Mouse (Mus musculus): ENCODE data around the gene Gucy2d. TPM values are rescaled to one million over a fixed set of nuclear protein-coding genes. Genes with fewer than 3 reads are reported as not detected.
A peak's percentile ranks its signal among the peaks of the same experiment; 100 is the strongest.

Gucy2d gene
- polyA plus RNA-seq, 1 experiment from 2014 or later: 2.2 TPM

DNA sequence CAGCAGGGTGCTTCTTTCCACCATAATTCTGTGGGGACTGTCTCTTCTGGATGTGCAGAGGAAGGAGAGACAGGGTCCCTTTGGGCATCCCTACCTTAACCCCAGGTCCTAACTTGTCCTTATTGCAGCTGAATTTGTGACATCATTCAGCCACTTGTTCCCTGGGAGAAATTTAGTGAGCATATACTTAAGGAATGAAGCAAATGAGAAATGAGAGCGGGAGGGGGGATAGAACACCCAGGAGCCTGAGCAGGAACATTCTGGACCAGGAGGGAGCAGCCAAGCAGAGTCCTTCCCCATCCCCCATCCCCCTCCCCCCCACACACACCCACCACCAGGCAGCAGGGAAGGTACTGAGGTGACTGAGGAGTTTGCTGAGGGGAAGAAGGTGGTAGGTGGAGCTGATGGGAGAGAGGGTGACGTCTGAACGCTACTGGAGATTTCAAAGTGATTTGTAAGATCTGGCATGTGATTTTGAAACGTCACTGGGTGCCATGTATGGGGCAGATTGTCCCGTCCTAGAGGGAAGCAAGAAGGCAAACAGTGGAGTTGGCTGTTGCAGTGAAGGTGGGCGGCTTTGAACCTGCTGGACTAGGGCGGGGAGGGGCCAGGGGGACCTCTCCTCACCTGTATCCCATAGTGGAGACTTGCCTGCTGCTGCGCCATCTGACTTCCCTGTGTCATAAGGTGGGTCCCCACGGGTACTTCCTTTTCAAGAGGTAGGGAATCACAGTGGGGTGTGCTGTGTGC lies 51.4 kb downstream of the Gucy2d start:
- Histone ChIP-seq H3K9me3 (ENCODE audit: control insufficient read depth, low read length) (no peaks in the 10 kb centered on the region), H3K4me2 (ENCODE audit: low read depth, low read length) (peak overlapping the region; percentile 90), H3K4me1 (ENCODE audit: control insufficient read depth, insufficient read depth, low read length) (peaks cover 11% of the 10 kb centered on the region), H3K27ac (ENCODE audit: low read length) (no peak overlapping the region), H3K4me3 (ENCODE audit: low read length) (peak overlapping the region; percentile 50), H3K36me3 (ENCODE audit: control insufficient read depth, insufficient read depth, low read length) (no peaks in the 10 kb centered on the region), H3K27me3 (replicated peaks; ENCODE audit: control insufficient read depth, insufficient read depth, low read length) (no peaks in the 10 kb centered on the region; the same call in 1 of the 2 replicates), H3K9ac (ENCODE audit: low read depth, low read length) (0 out of 2 replicates have a peak overlapping the region, but pooled peaks have one; percentile 30)
- WGBS: 61% methylated on average over 9 of the region's 9 CpGs
- no peak for ATAC-seq

DNA sequence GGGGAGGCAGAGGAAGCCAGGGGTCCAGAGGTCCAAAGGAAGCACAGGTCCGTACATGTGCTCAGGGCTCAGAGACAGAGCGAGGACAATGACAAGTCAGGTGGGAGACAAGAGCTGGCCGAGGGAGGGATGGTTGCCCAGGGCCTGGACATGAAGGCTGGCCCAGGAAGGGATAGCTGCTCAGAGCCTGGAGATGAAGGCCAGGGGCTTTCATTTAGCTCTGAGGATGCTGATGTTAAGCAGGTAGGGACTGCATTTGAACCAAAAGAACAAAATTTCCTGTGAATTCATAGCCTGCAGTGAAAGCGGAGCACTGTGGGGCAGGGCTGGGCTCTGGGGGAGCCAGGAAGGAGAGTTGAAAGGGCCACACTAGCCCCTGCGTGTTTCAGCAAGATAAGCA lies 52.1 kb downstream of the Gucy2d start:
- Histone ChIP-seq H3K4me1 (ENCODE audit: control insufficient read depth, insufficient read depth, low read length) (peaks cover 9% of the 10 kb centered on the region; the same call in 1 of the 2 replicates), H3K27me3 (replicated peaks; ENCODE audit: control insufficient read depth, insufficient read depth, low read length) (no peaks in the 10 kb centered on the region; the same call in 1 of the 2 replicates), H3K36me3 (ENCODE audit: control insufficient read depth, insufficient read depth, low read length) (no peaks in the 10 kb centered on the region), H3K9ac (ENCODE audit: low read depth, low read length) (peak overlapping the region; percentile 30), H3K9me3 (ENCODE audit: control insufficient read depth, low read length) (no peaks in the 10 kb centered on the region), H3K27ac (ENCODE audit: low read length) (no peak overlapping the region), H3K4me2 (ENCODE audit: low read depth, low read length) (peak overlapping the region; percentile 90), H3K4me3 (ENCODE audit: low read length) (peak overlapping the region; percentile 26)
- WGBS: 69% methylated on average over 5 of the region's 5 CpGs
- no peak for ATAC-seq

DNA sequence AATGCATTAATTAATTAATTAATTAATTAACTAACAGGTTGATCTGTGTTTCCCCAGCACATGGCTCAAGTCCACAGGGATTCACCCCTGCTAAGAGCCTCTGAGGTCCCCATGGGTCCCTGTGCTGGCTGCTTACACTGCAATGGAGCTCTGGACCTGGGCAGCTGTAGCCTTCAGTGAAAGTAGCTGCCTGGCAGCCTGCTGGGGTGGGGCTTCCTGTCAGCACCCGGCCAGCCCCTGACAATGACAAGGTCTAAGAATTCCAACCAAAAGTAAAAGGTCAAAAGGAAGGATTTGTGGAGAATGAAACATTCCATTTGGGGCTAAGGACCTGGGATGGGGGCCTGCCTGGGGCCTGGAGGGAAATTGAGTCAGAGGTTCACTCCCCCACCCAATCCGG lies 53.1 kb downstream of the Gucy2d start:
- H3K9me3 ChIP-seq (ENCODE audit: control insufficient read depth, low read length): no peaks in the 10 kb centered on the region
- H3K4me2 ChIP-seq (ENCODE audit: low read depth, low read length): no peak overlapping the region
- H3K4me1 ChIP-seq (ENCODE audit: control insufficient read depth, insufficient read depth, low read length): peaks cover 9% of the 10 kb centered on the region; the same call in 1 of the 2 replicates
- WGBS: 64% methylated on average over 2 of the region's 2 CpGs
- no peak overlapping the region for H3K4me3 ChIP-seq (ENCODE audit: low read length)
- no peaks in the 10 kb centered on the region for H3K36me3 ChIP-seq (ENCODE audit: control insufficient read depth, insufficient read depth, low read length)
- H3K9ac ChIP-seq (ENCODE audit: low read depth, low read length): no peak overlapping the region
- H3K27me3 ChIP-seq (replicated peaks; ENCODE audit: control insufficient read depth, insufficient read depth, low read length): no peaks in the 10 kb centered on the region; the same call in 1 of the 2 replicates
- ATAC-seq: no peak
- H3K27ac ChIP-seq (ENCODE audit: low read length): no peak overlapping the region

DNA sequence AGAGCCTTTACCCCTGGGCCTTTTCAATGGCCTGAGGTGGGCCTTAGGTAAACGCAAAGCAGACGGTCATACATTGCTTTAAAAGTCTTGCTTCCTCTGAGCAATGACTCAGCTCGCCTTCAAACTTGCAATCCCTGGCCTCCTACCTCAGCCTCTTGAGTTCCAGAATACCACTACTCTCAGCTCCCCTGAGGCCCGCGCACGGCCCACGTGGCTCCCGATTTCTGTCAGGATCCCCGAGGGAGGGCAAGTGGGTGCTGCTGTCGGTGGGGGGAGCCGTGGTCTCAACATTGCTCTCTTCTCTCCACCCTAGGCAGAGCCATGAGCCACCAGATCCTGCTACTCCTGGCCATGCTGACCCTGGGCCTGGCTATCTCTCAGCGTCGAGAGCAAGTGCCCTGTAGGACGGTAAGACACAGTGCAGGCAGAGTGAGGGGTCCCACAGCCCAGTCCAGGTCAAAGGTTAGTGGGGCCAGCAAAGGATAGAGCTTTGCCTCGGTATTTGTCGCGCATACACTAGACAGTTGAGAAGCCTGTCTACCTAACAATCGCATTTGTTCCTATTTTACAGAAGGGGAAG lies 53.8 kb downstream of the Gucy2d start:
- H3K4me3 ChIP-seq (ENCODE audit: low read length): no peak overlapping the region
- H3K4me2 ChIP-seq (ENCODE audit: low read depth, low read length): no peak overlapping the region
- peaks cover 9% of the 10 kb centered on the region; the same call in 1 of the 2 replicates for H3K4me1 ChIP-seq (ENCODE audit: control insufficient read depth, insufficient read depth, low read length)
- H3K36me3 ChIP-seq (ENCODE audit: control insufficient read depth, insufficient read depth, low read length): no peaks in the 10 kb centered on the region
- H3K9me3 ChIP-seq (ENCODE audit: control insufficient read depth, low read length): no peaks in the 10 kb centered on the region
- no peak overlapping the region for H3K27ac ChIP-seq (ENCODE audit: low read length)
- 66% methylated on average over 18 of the region's 18 CpGs for WGBS
- no peak overlapping the region for H3K9ac ChIP-seq (ENCODE audit: low read depth, low read length)
- no peaks in the 10 kb centered on the region; the same call in 1 of the 2 replicates for H3K27me3 ChIP-seq (replicated peaks; ENCODE audit: control insufficient read depth, insufficient read depth, low read length)
- ATAC-seq: no peak

DNA sequence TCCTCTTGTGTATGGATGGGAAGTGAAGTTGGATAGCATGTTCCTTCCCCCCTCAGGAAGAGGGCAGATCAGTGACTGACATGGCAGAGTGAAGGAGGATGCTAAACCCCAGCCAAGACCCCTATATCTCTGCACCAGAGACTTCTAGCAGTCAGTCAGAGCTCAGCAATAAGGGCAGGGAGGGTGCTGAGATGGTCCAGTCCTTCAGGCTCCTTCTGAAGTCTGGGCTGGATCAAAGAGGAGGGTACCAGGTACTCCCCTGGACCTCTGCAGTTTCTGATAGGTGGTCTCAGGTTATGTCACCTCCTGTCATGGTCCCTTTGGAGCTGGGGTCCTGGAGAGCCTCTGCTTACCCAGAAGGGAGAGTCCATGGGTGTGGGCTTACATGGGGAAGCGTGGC lies 55.4 kb downstream of the Gucy2d start:
- ATAC-seq: no peak
- Histone ChIP-seq H3K4me3 (ENCODE audit: low read length) (no peak overlapping the region), H3K27ac (ENCODE audit: low read length) (no peak overlapping the region), H3K9me3 (ENCODE audit: control insufficient read depth, low read length) (no peaks in the 10 kb centered on the region), H3K27me3 (replicated peaks; ENCODE audit: control insufficient read depth, insufficient read depth, low read length) (no peaks in the 10 kb centered on the region; the same call in 1 of the 2 replicates), H3K4me1 (ENCODE audit: control insufficient read depth, insufficient read depth, low read length) (peaks cover 9% of the 10 kb centered on the region; the same call in 1 of the 2 replicates), H3K36me3 (ENCODE audit: control insufficient read depth, insufficient read depth, low read length) (no peaks in the 10 kb centered on the region), H3K9ac (ENCODE audit: low read depth, low read length) (no peak overlapping the region), H3K4me2 (ENCODE audit: low read depth, low read length) (no peak overlapping the region)
- WGBS: 81% methylated on average over 1 of the region's 1 CpGs

DNA sequence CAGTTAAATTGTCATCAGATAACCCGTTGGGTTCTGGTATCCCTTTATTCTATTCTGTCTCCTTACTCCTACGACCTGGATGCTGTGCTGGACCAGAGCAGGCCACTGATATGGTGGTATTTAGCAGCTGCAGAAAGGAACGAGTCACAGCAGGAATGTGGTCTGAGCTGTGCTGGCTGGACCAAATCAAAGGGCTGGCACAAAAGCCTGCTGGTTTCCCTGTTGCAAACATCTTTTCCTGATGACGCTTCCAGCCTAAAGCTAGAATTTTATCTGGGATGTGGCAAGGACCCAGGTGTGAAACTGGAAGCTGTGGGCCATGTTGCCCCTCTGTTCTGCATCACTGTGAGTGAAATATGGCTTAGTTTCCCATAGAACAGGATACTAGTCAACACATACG lies 57.2 kb downstream of the Gucy2d start:
- Histone ChIP-seq H3K9ac (ENCODE audit: low read depth, low read length) (no peak overlapping the region), H3K27ac (ENCODE audit: low read length) (no peak overlapping the region), H3K4me2 (ENCODE audit: low read depth, low read length) (no peak overlapping the region), H3K36me3 (ENCODE audit: control insufficient read depth, insufficient read depth, low read length) (no peaks in the 10 kb centered on the region), H3K4me3 (ENCODE audit: low read length) (no peak overlapping the region), H3K9me3 (ENCODE audit: control insufficient read depth, low read length) (no peaks in the 10 kb centered on the region), H3K27me3 (replicated peaks; ENCODE audit: control insufficient read depth, insufficient read depth, low read length) (no peaks in the 10 kb centered on the region), H3K4me1 (ENCODE audit: control insufficient read depth, insufficient read depth, low read length) (peaks cover 15% of the 10 kb centered on the region)
- no peak for ATAC-seq
- 75% methylated on average over 5 of the region's 5 CpGs for WGBS

DNA sequence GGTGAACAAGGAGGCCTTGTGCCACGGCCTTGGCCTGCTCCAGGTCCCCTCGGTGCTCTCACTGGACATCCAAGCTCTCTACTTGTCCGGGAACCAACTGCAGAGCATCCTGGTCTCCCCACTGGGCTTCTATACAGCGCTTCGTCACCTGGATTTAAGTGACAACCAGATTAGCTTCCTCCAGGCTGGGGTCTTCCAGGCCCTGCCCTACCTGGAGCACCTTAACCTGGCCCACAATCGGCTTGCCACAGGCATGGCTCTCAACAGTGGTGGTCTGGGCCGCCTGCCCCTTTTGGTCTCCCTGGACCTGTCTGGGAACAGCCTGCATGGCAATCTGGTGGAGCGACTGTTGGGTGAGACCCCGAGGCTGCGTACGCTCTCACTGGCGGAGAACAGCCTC lies 57.9 kb downstream of the Gucy2d start:
- no peak overlapping the region for H3K4me2 ChIP-seq (ENCODE audit: low read depth, low read length)
- no peak overlapping the region for H3K4me3 ChIP-seq (ENCODE audit: low read length)
- no peak overlapping the region for H3K27ac ChIP-seq (ENCODE audit: low read length)
- no peaks in the 10 kb centered on the region for H3K9me3 ChIP-seq (ENCODE audit: control insufficient read depth, low read length)
- no peak for ATAC-seq
- no peak overlapping the region for H3K9ac ChIP-seq (ENCODE audit: low read depth, low read length)
- 93% methylated on average over 12 of the region's 12 CpGs for WGBS
- peaks cover 21% of the 10 kb centered on the region for H3K4me1 ChIP-seq (ENCODE audit: control insufficient read depth, insufficient read depth, low read length)
- H3K36me3 ChIP-seq (ENCODE audit: control insufficient read depth, insufficient read depth, low read length): no peaks in the 10 kb centered on the region
- H3K27me3 ChIP-seq (replicated peaks; ENCODE audit: control insufficient read depth, insufficient read depth, low read length): no peaks in the 10 kb centered on the region

DNA sequence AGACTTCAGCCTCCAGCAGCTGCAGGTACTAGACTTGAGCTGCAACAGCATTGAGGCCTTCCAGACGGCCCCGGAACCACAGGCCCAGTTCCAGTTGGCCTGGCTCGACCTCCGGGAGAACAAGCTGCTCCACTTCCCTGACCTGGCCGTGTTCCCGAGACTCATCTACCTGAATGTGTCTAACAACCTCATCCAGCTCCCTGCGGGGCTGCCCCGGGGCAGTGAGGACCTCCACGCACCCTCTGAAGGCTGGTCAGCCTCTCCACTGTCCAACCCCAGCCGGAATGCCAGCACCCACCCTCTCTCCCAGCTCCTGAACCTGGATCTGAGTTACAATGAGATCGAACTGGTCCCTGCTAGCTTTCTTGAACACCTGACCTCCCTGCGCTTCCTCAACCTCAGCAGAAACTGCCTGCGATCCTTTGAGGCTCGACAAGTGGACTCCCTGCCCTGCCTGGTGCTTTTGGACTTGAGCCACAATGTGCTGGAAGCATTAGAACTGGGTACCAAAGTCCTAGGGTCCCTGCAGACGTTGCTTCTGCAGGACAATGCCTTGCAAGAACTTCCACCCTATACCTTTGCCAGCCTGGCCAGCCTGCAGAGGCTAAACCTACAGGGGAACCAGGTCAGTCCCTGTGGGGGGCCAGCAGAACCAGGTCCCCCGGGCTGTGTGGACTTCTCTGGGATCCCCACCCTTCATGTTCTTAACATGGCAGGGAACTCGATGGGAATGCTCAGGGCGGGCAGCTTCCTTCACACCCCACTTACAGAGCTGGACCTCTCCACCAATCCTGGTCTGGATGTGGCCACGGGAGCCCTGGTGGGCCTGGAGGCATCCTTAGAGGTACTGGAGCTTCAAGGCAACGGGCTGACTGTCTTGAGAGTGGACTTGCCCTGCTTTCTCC lies 58.7 kb downstream of the Gucy2d start:
- no peaks in the 10 kb centered on the region for H3K36me3 ChIP-seq (ENCODE audit: control insufficient read depth, insufficient read depth, low read length)
- H3K9ac ChIP-seq (ENCODE audit: low read depth, low read length): no peak overlapping the region
- no peak overlapping the region for H3K4me2 ChIP-seq (ENCODE audit: low read depth, low read length)
- H3K9me3 ChIP-seq (ENCODE audit: control insufficient read depth, low read length): no peaks in the 10 kb centered on the region
- no peaks in the 10 kb centered on the region for H3K27me3 ChIP-seq (replicated peaks; ENCODE audit: control insufficient read depth, insufficient read depth, low read length)
- ATAC-seq: no peak
- no peak overlapping the region for H3K27ac ChIP-seq (ENCODE audit: low read length)
- H3K4me3 ChIP-seq (ENCODE audit: low read length): no peak overlapping the region
- WGBS: 85% methylated on average over 20 of the region's 20 CpGs
- peaks cover 25% of the 10 kb centered on the region for H3K4me1 ChIP-seq (ENCODE audit: control insufficient read depth, insufficient read depth, low read length)
